Mouse (Mus musculus) stomach, postnatal 0 days (tissue): ENCODE data around the gene Tmem182.

Experiments
- CTCF ChIP-seq: IDR thresholded peaks from 2 replicates; pipeline ENCODE4 v1.5.1; 2016; ENCODE audit warnings: antibody characterized with exemption, low read depth, mild to moderate bottlenecking, moderate library complexity
- EP300 ChIP-seq: optimal IDR thresholded peaks from 2 replicates; pipeline ENCODE3; 2016; ENCODE audit warnings: antibody characterized with exemption

DNA sequence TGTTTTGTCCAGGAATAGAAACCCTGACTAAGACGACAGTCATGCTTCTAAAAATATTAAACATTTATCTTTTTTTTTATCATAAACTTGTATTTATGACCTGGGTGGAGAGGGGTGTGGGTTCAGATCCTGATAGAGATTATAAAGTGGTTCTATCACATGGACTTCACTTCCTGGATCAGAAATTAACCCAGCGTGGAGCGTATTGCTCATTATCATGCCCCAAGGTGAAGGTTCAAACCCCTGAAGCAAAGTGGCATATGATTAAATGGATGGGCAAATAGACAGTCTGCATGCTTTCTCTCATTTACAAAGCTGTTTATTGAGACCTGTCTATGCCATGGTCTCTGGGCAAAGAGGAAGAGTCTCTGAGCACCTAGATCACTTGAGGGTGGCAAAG lies 28.6 kb upstream of the Tmem182 start:
- TF ChIP-seq CTCF (no peak), EP300 (no peak)
